Mouse (Mus musculus): ENCODE measurements at regions not wholly inside any gene's neighbourhood (a gene's known extent, or its start where the extent isn't known, plus 50 kb on each side); places are given as distances from the start of the nearest gene placed in this dataset.

GRCm38 (mm10) chr6:50042127-50042526 is 67.9 kb upstream of the Mpp6 start:
- TF ChIP-seq POLR2A (IDR thresholded peaks at IDR 0.05; ENCODE audit: borderline replicate concordance, insufficient read depth, low read length) (no peak), CTCF (IDR thresholded peaks at IDR 0.05; ENCODE audit: borderline replicate concordance, insufficient read depth, low read depth, low read length) (no peak)
